Mouse (Mus musculus) heart, postnatal 10 days (tissue): ENCODE data around the gene Poc1a. TPM values are rescaled to one million over a fixed set of nuclear protein-coding genes. Genes with fewer than 3 reads are reported as not detected.
A peak's percentile ranks its signal among the peaks of the same experiment; 100 is the strongest.

Source experiments
- DNase-seq, 2 experiments: peaks; one replicate each; pipeline ENCODE4 v3.0.0; 2021
- intact Hi-C: fragments of 180-260 bp; cut with DNase I; formaldehyde crosslinking; loops from one replicate; pipeline ENCODE4 v1.15.1; 2025
- total RNA-seq, 2 experiments: library from RNA; stranded (reverse); gene quantifications; 2 replicates each; pipeline ENCODE4 v1.2.3; 2021

The Poc1a gene
- total RNA-seq, 2 experiments from 2014 or later, result 6.4 to 7.2 TPM

DNA sequence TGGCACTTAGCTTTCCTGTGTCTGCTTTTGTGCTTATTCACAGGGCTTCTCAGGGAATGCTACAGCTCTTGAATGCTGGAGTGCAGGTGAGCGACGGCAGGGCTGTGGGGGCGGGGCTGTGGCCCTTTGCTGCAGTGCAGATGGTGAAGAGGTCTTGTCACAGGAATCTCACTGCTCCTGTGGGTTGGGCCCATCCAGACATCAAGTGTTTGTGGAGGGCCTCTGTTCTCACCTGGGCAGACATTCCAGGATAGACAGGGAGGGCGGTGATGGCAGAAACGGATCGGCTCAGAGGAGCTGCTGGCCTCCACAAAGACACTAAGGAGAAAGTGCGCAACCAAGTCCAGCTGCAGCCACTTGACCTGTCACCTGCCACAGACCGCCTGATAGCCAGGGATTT lies 45.4 kb downstream of the Poc1a start:
- no peak for DNase-seq
- intact Hi-C loops, result no loop called here

DNA sequence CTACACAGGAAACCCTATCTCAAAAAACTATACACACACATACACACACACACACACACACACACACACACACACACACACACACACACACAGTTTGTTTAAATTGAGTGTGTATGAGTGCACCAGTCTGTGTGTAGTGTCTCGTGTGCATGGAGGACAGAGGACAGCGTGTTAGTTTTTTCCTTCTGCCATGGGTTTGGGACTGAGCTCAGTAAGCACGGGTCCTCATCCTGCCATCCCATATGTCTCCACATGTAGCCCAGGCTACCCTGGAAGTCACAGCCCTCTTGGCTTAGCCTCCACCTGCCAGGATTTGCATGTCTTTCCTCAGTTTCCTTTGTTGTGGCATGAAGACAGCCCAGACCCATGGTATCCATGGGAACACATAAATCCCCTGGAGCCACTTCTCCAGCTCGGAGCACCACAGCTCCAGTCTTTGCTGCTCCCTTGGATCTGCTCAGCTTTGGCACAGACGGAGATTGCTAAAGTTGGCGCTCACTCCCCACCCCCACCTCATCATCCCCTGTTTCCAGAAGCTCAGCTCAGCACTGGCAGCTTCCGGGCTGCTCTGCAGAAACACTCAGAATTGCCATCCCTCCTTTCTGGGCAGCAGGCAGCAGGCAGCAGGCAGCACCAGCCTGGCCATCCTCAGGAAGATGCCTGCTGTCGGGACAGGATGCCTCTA lies 46.4 kb downstream of the Poc1a start:
- no peak for DNase-seq
- intact Hi-C loops, result no loop called here

DNA sequence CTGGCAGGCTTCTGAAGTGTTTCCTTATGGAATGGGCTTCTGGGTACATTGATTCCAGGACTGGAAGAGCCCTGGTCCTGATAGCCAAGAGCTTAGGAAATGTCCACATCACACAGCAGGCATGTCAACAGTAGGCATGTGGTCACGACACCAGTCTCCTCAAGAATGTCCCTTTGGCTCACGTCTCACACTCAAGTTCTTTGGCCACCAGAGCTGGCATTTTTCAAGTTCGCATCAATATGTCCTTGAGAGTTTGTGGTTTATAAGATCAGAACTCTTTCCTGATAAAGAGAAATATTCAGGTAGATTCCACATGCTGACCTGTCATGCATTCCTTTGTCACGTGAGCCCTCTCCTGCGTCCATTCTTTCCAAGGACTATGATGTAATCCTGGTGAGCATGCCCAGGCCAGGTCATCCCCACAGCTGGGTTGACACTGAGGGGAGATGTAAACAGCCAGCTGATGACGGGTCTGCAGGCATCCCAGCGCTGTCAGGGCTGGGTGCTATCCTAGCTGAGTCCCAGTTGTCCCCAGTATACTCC lies 47.3 kb downstream of the Poc1a start:
- DNase-seq, result no peak
- intact Hi-C loops, result no loop called here

DNA sequence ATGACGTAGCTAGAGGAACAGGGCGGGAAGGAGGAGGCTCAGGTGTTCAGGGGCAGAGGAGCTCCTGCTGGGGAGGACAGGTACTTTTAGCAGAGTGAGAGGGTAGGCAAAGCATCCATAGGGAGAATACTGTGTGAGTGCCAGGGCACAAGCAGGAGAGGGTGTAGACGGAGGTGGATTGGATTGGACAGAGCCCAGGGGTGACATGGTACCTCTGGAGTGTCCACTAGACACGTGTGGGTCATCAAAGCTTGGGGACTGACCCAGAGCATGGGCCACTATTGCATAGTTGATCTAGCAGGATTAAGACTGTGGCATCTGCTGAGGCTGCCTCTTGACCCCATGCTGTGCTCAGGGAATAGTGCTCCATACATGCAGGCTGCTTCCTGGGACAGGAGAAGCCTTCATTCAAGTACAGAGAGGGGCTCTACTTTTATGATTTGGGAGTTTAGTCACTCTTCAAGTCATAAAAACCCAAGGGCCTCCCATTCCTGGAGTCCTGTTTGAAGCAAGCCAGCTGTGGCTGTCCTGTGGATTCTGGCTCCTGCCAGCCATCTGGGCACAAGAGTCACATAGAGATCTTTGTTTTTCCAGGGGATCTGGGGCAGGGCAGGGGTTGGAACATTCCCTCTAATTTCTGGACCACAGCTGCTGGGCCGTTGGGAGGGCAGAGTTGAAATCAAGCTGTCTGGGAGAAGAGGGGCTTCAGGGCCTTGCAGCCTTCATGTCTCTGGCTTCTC lies 48.1 kb downstream of the Poc1a start:
- intact Hi-C loops, result no loop called here
- no peak for DNase-seq

DNA sequence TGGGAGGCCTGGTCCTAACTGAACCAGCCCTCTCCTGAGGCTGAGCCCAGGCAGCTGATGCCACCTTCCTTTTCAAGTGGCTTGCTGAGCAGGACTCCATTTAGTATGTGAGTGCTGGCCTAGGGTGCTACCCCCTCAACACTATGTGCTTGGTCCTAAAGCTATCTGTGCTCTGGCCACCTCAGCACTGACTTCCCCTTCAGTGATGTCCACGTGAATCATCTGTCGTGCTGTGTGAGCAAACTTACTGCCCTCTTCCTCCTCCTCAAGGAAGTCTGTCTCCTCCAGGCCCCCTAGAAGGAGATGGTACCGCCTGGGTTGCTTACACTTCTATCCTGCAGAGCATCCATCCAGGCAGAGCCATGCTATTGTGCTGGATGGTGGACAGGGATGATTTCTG lies 51.9 kb downstream of the Poc1a start:
- no peak for DNase-seq
- intact Hi-C loops, result no loop called here

DNA sequence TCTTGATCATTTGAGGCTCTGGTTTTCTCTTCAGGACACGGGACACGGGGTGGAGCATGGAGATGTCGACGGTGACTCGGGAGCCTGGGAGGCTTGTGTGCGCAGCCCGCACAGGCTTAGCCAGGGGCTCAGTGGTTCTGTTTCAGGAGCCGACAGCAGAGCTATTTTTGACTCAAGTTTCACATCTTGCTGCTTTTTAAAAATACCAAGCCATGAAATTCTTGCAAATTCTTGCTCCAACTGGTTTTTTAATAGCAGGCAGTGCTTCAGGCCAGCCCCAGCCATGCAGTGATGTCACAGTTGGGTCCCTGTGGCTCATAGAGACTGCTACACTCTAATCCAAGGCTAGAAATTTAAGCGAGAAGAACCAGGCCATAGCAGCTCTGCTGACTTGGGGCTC lies 56.8 kb downstream of the Poc1a start:
- intact Hi-C loops, result no loop called here
- DNase-seq, result no peak

DNA sequence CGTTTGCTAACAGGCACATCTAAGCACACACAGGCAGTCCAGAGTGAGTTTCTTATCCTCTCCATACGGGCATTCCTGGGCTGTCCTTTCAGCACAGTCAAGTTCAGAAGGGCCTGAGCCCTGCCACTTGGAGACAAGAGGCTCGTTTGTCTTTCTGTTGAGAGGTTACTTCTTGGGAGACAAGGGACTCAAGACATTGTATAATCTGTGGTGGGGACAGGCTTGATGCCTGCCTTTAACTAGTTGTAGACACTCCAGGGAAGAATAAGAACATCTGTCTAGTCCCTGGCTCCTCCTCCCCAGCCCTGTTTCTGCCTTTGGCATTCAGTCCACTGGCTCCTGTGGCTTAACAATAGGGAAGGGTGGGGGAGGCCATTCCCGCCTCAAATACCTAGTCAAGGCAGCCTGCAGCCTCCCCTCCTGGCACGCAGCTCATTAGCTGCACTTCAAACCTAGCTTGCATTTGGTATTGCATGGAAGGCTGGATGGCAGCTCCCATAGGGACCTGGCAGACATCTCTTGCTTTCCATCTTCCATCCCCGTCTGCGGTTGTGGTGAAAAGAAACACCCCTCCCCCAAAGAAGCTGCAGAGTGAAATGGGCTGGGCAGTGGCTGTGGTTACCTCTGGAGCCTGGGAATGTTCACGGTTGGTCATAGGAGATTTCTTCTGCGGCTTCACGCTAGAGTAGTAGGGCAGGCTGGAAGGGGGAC lies 57.8 kb downstream of the Poc1a start:
- DNase-seq, result no peak
- intact Hi-C loops, result no loop called here

DNA sequence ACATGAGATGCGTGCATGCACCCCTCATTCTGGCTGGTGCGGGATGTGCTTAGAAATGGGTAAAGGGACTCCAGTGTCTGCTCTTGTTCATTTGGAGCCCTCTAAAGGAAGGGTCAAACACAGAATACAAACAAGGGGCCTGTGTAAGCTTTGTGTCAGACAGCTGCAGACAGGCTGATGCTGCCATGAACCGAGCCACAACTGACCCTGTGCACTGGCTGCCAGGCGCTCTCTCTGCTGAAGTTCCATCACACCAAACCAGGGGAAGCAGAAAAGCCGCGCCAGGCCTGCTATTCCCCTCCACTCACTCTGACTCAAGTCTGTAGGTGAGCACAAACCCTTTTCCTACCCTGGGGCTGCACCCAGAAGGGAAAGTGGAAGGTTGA lies 58.3 kb downstream of the Poc1a start:
- intact Hi-C loops, result no loop called here
- DNase-seq, result no peak

DNA sequence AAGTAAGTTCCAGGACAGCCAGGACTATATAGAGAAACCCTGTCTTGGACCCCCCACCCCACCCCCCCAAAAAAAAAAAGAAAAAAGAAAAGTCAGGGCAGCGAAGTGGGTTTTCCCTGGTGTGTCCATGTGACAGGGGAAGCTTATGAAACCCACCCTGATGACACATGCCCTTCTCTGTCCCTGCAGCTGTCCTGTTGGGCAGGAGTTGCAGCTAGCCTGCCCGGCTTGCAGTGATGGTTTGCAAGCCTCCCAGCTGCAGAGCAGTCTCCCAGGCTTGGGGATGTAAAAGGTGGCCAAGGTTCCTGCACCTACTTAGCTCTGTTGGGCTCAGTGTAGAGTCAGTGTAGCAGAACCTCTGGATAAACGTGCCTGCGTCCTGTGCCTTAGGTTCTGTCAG lies 58.9 kb downstream of the Poc1a start:
- no peak for DNase-seq
- intact Hi-C loops, result no loop called here

DNA sequence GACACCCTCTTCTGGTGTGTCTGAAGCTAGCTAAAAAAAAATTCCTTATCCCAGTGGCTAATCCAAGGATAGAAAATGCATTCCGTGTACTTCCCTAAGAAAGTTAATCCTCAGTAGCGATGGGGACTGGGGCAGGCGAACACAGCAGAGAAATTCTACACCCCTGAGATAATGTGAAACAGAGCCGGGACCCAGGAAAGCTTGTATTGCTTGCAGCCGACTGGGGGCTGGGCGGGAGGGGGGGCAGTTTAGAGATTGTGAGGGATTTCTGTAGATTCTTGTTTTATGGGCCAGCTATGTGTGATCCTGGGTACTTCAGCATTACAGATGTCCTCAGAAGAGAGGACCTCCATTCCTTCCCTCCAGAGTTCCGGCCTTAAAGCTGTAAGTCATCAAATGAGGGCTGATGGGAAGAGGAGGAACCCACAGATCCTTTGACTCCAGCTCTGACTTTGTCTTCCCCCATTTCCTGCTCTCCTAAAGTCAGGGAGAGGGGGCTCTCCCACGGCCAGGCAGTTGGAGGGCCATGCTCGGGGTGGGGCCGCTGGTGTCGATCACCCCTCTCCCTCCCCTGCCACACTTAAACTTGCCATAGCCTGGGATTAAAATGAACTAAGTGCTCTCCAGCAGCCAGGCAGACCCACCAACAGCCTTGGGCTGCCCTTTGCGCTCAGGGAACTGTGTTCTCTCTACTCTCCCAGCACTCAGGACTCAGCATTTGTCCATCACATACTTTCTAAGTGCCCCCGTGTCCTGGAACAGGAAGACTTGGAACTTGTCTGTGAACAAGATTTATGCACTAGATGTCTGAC lies 59.8 kb downstream of the Poc1a start:
- DNase-seq, result no peak
- intact Hi-C loops, result no loop called here

DNA sequence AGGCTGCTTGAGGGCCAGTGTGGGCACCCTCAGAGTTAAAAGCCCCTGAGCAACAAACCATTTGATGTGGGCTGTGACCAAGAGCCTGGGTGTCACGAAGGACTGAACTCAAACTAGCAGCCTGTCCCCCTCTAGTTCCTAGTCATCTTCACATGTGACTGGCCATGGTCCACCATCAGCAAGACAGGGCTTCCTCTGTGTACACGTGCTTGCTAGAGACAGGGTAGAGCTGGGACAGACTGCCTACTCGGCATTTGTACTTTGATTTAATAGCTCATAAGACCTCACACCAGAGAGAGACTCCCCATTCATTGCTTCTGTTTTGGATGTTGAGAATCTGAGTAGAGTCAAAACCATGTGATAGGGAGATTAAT lies 60.4 kb downstream of the Poc1a start:
- DNase-seq, result no peak
- intact Hi-C loops, result no loop called here

DNA sequence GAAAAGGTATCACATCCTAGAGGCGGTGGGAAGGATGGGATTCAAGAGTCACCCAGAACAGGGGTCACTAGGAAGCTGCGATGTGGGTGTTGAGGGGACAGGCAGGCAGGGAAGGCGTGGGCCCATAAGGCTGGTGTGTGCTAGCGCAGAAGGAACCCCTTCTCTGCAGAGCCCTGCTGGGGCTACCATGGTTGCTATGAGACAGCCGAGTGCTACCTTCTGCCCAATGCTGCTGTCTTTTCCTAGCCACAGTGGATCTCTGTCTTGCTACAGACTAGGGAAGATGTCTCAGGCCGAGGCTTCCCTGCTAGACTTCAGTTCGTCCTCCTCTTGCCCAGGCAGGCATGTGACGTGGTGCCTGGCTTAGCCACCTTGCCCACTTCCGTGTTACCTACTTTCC lies 61.7 kb downstream of the Poc1a start:
- intact Hi-C loops, result no loop called here
- DNase-seq, result no peak

DNA sequence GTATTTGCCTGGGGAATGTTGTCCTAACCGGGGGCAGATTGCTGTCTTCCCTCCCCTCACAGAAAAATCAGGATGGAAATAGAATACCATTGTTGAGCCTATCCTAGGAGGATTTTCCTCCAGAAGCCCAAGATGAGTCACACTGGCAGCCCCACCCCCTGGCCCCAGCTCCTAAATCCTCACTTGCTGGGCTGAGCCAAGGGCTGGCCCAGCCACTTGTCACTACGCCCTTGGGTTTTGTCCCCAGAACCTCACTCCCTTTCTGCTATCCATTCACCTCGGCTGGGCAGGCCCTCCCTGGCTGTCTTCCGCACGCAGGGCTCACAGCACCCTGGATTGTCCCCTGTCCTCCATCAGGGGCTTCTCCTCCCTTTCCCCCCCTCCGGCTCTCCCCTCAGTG lies 64.3 kb downstream of the Poc1a start:
- intact Hi-C loops, result no loop called here
- DNase-seq, result peak; percentile 88 to 89

DNA sequence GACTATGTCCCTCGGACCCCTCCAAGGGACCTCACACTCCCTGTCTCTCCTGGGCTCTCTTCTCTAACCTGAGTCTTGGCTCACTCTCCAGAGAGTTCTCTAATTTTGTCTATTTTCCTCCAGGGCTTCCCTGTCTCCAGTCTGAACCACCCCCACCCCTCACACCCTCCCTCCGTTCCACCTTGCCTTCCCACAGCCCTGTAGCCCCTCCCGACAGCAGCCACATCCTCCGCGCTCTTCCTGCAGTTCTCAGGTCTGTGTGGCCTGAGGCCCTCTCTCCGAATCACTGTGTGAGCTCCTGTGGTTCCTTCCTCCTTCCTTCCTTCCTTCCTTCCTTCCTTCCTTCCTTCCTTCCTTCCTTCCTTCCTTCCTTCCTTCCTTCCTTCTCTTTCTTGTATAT lies 64.8 kb downstream of the Poc1a start:
- DNase-seq, result no peak
- intact Hi-C loops, result loop anchor here (2.0 kb wide), 1 partner anchor 39 kb away; no protein-coding TSS in a partner anchor

DNA sequence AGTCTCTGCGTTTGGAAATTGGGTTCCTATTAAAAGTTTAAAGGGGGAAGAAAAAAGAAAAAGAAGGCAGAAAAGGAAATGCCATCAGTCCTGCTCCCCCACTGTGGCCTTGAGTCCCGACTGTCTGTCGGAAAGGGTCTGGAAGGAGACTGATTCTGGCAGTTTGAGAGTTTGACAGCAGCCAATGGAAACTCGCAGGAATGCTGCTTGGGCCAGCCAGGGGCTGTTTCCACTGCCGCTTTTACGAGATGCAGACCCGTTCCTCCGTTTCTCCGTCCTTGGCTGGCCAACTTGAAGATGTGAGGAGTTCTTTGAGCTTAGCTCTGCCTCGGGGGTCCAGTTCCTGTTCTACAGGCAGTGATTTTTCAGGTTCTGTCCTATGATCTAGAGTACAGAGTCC lies 67.4 kb downstream of the Poc1a start:
- intact Hi-C loops, result no loop called here
- DNase-seq, result no peak

DNA sequence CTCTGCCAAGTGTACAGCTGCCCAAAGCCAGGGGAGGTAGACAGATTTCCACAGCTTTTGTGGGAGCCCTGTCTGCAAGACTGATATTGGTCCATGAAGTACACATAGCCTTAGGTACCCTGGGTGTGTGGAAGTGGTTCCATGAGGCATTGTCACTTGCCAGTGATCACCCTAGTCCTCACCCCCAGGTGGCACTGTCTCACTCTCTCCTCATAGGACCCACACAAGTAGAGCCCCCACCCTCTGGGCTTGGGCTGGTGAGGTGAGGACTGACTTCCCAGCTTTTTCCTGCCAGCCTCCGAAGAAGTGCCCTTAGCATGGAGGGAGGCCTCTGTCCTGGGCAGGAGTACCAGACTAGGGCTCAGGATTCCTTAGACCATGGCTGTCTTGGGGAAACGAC lies 68.2 kb downstream of the Poc1a start:
- intact Hi-C loops, result loop anchor here (1.0 kb wide), 1 partner anchor 72 kb away; no protein-coding TSS in a partner anchor
- DNase-seq, result peak; percentile 67 to 69

DNA sequence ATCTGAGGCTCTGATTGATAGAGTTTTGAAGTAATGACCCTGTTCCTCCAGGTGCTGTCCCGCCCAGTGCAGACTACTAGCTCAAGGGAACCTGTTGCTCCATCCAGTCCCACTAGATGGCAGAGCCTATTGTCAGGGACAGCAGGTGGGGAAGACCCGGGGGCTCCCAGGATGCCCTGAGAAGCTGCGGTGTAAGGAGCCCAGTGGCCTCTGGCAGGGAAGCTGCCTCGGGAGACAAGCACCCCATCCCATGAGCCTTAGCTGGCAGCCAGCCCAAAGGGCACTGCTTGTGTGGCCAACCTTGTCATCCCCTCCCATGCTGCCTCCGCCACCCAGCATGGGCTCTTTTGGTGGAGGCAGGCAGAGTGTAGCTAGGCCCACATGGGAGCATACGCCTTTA lies 70.3 kb downstream of the Poc1a start:
- intact Hi-C loops, result no loop called here
- DNase-seq, result no peak

DNA sequence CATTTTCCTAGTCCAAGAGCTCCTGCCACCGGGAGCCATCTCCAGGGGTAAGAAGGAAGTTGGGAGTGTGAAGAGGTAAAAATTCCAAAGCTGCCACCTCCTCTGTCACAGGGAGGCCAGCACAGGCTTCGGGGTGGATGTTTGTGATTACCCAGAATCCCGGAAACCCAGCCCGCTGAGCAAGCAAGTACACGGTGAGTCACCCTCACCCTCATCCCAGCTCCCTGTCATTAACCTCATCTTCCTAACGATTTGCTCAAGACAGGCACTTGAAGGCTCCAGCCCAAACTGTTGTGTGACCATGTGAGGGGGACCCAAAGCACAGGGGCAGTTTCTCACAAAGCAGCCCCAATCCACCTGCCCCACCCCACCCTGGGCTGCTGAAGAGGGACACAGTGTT lies 72.9 kb downstream of the Poc1a start:
- DNase-seq, result no peak
- intact Hi-C loops, result no loop called here

DNA sequence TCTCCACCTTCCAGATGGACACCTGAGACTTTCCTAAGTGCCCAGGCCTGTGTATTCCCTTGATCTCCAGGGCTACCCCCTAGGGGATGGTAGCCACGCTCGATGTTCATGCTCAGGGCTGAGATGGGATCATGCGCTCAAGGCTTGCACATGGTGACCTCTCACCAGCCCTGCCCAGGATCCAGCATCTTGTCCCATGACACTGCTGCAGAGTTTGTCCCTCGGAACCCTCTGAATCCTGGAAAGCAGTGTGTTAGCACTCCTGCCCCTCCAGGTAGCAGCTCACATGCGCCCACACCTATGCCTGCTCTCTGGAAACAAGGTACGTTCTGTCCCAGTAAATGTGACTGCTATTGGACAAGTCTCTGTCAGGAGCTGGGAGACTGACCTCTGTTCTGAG lies 73.9 kb downstream of the Poc1a start:
- no peak for DNase-seq
- intact Hi-C loops, result no loop called here

DNA sequence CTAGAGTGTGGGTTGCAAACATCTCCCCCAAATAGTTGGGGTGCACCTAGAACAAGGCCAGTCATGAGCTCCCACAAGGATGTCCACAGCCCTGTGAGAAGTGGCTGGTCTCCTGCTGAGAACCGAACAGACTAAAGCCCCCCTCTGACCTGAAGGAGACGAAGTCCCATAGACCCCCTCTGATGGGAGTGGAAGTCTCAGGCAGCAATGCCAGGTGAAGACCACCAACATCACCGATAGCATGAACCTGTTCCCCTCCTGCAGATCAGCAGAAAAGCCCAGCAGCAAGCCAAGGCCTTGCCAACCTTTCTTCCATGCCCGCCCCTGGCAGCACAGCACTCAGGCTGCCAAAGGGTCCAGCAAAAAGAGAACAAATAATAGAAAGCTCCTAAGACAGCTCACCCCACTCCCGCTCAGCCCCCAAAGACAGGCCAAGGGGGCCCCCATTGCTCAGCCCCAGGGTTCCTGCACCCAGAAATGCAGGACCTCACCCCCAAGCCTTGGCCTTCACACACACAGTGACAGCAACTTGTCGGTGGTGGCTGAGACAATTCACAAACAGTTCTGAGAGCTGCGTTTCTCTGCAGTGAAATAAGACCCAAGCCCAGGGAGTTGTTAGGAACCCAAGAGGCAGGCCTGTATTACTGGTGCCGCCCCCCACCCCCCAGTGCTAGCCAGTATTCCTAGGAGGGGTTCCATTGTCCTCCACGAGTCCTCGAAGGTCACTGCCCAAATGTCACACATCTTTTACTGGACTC lies 74.5 kb downstream of the Poc1a start:
- intact Hi-C loops, result no loop called here
- no peak for DNase-seq
